Mouse (Mus musculus) kidney, postnatal 14 days (tissue): ENCODE measurements at regions not wholly inside any gene's neighbourhood (a gene's known extent, or its start where the extent isn't known, plus 50 kb on each side); places are given as distances from the start of the nearest gene placed in this dataset.
"Not testable (repeated sequence)": the region's sequence is repeated elsewhere in the genome, so short reads cannot be mapped to it uniquely, and the experiment has no call there.

Experiments used
- DNase-seq: peaks from one replicate; pipeline ENCODE4 v3.0.0; 2022; ENCODE audit warnings: mixed read lengths

DNA sequence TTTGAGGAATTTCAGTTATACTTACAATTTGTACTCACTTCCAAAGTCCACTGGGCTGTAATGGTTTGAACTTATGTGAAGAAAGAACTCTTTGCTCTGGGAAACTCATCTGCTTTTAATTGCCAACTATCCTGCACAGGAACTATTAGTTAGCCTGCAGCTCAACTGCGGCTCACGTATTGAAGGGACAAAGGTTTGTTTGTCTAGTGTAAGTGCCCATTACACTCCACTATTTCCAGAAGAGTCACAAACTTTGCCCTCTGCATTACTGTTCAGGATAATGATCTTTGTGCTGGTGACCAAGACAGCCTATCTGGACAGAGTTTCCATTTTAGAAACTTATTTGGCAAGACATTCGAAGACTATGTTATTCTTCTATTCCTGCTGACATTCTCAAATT is 74.5 kb downstream of the Slc10a2 start:
- DNase-seq: peak; percentile 54

DNA sequence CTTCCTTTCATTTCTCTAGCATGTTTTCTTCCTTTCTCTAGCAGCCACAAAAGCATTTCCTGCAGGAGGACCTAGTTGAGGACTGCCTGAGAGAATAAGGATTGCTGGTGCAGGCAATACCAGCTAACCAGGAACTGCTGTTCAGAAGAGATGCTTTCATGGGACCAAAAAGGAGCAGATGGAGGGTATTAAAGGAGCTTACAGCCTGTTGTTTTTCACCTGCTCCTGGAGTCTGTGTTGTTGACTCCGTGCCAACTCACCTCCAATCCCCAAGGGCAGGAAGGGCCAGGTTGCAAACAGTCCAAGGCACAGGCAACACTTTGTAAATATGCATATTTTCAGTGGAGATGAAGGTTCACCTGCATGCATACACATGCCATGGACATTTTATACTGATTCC is 92.8 kb downstream of the Slc10a2 start:
- peak; percentile 44 for DNase-seq

DNA sequence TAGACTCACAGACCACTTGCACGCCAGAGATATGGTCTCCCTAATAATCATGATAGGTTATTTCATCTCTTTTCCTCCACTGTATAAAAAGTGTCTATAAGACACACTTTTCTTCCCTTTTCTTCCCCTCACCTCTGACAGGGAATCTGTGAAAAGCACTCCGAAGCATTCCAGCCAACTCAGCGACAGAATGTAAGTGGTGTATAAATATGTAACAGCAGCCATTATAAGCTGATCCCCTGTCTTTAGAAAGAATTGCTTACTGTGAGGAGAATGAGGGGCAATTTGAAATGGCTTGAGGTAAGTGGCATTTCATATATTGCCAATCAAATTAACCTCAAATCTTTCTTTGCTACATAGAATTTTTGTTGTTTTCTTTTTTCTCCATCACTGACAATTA is 93.4 kb downstream of the Slc10a2 start:
- DNase-seq: no peak

DNA sequence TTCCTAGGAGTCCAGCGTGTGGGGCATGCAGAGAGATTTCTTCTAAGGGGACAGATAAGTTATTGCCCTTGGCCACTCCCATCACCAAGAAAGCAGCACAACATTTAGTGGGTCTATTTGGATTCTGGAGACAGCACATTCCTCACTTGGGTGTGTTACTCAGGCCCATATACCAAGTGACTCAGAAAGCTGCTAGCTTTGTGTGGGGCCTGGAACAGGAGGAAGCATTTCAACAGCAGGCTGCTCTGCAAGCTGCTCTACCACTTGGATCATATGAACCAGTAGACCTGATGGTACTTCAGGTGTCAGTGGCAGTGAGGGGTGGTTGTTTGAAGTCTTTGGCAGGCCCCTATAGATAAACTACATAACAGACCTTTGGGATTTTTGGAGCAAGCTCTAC is 101.8 kb downstream of the Slc10a2 start:
- DNase-seq: not testable (repeated sequence)
